Mouse (Mus musculus) liver, adult 2 months (tissue): ENCODE results near the gene Dctd.

Experiments
- CTCF ChIP-seq: fragments of 200-500 bp; IDR thresholded peaks from 2 replicates; pipeline ENCODE4 v1.5.1; 2011; ENCODE audit warnings: low read depth, low read length, control low read depth
- POLR2A ChIP-seq: fragments of 200-500 bp; IDR thresholded peaks from 2 replicates; pipeline ENCODE4 v1.6.1; 2011; ENCODE audit warnings: low read length, control low read depth; ENCODE audit not compliant: insufficient read depth; ENCODE audit errors: extremely low read depth

GRCm38 (mm10) chr8:48157718-48158117, 58.8 kb downstream of the Dctd start:
- TF ChIP-seq CTCF (no peak), POLR2A (no peak)
